Mouse (Mus musculus) cerebellum, adult 2 months (tissue): Measurements from ENCODE around the gene Afap1l2.

Source experiments
- CTCF ChIP-seq: fragments of 200-500 bp; IDR thresholded peaks from 2 replicates; pipeline ENCODE4 v1.5.1; 2011; ENCODE audit warnings: low read depth, mild to moderate bottlenecking, control low read depth, low read length, moderate library complexity, borderline replicate concordance; ENCODE audit not compliant: insufficient read depth
- POLR2A ChIP-seq: fragments of 200-500 bp; IDR thresholded peaks from 2 replicates; pipeline ENCODE4 v1.6.1; 2011; ENCODE audit warnings: low read length, control low read depth, borderline replicate concordance; ENCODE audit not compliant: insufficient read depth

DNA sequence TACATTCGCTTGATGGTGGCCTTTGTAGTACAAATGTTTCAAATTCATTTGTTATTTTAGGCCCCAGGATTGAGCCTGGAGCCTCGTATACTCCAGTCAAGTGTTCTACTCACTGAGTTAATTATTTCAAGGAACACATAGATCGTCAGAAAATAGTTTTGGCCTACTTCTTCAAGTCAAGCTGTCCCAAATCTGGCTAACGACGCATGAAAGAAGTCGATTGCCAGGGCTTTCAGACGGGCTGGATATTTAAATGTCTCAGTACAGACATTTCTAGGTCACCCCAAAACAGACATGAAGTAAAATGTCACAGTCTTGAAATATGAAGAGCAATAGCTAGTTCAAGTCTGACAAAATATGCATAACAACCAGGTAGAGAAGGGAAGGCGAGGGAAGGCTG, 44.9 kb upstream of the Afap1l2 start:
- TF ChIP-seq CTCF (no peak), POLR2A (no peak)
